Comparison of ENCODE assay signal across 23 mouse cellular contexts in genomic region chr8:19776311-19776710, GRCm38 (mm10). TPM values are rescaled to one million over a fixed set of nuclear protein-coding genes. Genes with fewer than 3 reads are reported as not detected.
"Had no signal": no experiment of that assay in that cellular context is flagged by ENCODE, and none has a peak within 500 bp of the region (broad histone marks: within the 10 kb centered on the region; RNA-seq: fewer than 3 reads in every experiment).

No protein-coding gene starts in this region.

RNA-seq across cellular contexts. Expression of gene 4930467E23Rik, which starts 46.9 kb away (rescaled TPM):
- total RNA-seq: heart, postnatal 4 days; hematopoietic stem cell, adult 5-6 weeks; hindbrain, postnatal 0 days; layer of hippocampus, postnatal 10 days had no signal
- polyA plus RNA-seq: heart, embryonic 10.5 days; heart, embryonic 11.5 days; heart, embryonic 12.5 days; heart, embryonic 13.5 days; heart, embryonic 14.5 days; heart, embryonic 15.5 days; heart, embryonic 16.5 days; heart, postnatal 0 days; hindbrain, embryonic 11.5 days; hindbrain, embryonic 13.5 days; hindbrain, embryonic 14.5 days; hindbrain, embryonic 15.5 days; hindbrain, embryonic 16.5 days; hindbrain, postnatal 0 days; inflammation-experienced regulatory T-cells, adult 6 months; intestine, postnatal 0 days; kidney, embryonic 14.5 days; kidney, embryonic 16.5 days; kidney, postnatal 0 days; large intestine, adult 2 months had no signal
